ENCODE assay signal across 1 mouse cellular context in the genomic region with DNA sequence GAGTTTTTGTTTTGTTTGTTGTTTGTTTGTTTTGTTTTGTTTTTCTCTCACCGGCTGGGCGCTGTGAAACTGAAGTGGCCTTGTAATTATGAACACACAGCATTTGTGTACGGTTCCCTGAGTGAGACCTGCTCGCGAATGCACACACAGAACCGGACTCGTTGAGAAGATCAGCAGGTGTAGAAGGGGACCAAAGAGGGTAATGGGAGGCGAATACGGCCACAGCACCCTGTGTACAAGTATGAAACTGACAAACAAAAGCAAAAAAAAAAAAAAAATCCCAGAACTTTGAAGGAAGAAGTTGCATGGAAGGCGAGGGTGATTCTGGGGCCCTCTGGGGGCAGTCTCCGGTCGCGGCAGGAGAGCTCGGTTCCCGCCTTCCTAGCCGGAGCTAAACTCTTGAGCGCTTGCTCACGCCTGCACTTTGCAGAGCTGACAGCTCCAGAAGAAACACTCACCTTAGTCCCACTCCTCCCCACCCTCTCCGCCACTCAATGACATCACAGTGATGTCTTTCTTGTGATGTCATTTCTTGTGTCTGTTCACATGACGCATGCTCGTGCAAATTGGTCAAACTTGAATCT.
TF ChIP-seq lines count a peak whose summit lies in the region.

No protein-coding gene starts in this region.

TF ChIP-seq in CH12.LX, 34 proteins besides CTCF, POLR2A, EP300 and RAD21:
- TF ChIP-seq MAZ (IDR thresholded peaks at IDR 0.05; ENCODE audit: low read depth, low read length) (peak; percentile 83), JUND (conservative IDR thresholded peaks at IDR 0.05; ENCODE audit: low read depth, low read length) (0 out of 2 replicates have a peak, but pooled peaks have one; percentile 31), ZMIZ1 (IDR thresholded peaks at IDR 0.05; ENCODE audit: low read depth, low read length) (0 out of 2 replicates have a peak, but pooled peaks have one; percentile 41), ZC3H11A (IDR thresholded peaks at IDR 0.05; ENCODE audit: low read depth, low read length) (no peak), UBTF (IDR thresholded peaks at IDR 0.05; ENCODE audit: low read depth, low read length) (no peak), HCFC1 (IDR thresholded peaks at IDR 0.05; ENCODE audit: low read depth, low read length) (peak; percentile 31; the same call in 1 of the 2 replicates), MXI1 (IDR thresholded peaks at IDR 0.05; ENCODE audit: low read depth, low read length) (peak; percentile 84), NRF1 (IDR thresholded peaks at IDR 0.05; ENCODE audit: low read depth, low read length) (peak; percentile 72), KAT2A (IDR thresholded peaks at IDR 0.05; ENCODE audit: insufficient replicate concordance, low read length) (0 out of 2 replicates have a peak, but pooled peaks have one; percentile 47), BHLHE40 (IDR thresholded peaks at IDR 0.05; ENCODE audit: low read depth, low read length) (peak; percentile 56), MYC (IDR thresholded peaks at IDR 0.05; ENCODE audit: low read depth, low read length) (0 out of 2 replicates have a peak, but pooled peaks have one; percentile 47), CHD2 (IDR thresholded peaks at IDR 0.05; ENCODE audit: low read length) (no peak), ZKSCAN1 (IDR thresholded peaks at IDR 0.05; ENCODE audit: borderline replicate concordance, low read depth, low read length) (no peak), POLR2AphosphoS2 (IDR thresholded peaks at IDR 0.05; ENCODE audit: low read depth, low read length) (no peak), USF1 (IDR thresholded peaks at IDR 0.05; ENCODE audit: low read depth, low read length) (no peak), MAX (IDR thresholded peaks at IDR 0.05; ENCODE audit: low read length) (peak; percentile 61), NELFE (IDR thresholded peaks at IDR 0.05; ENCODE audit: low read depth, low read length) (no peak), TBP (conservative IDR thresholded peaks at IDR 0.05; ENCODE audit: low read depth, low read length) (peak; percentile 46; the same call in 1 of the 2 replicates), CHD1 (IDR thresholded peaks at IDR 0.05; ENCODE audit: low read depth, low read length) (peak; percentile 80; the same call in 1 of the 2 replicates), ZNF384 (IDR thresholded peaks at IDR 0.05; ENCODE audit: low read depth, low read length) (peak; percentile 89), SIN3A (IDR thresholded peaks at IDR 0.05; ENCODE audit: low read length) (0 out of 2 replicates have a peak, but pooled peaks have one; percentile 78), ETS1 (conservative IDR thresholded peaks at IDR 0.05; ENCODE audit: low read depth, low read length) (peak; percentile 49), RCOR1 (conservative IDR thresholded peaks at IDR 0.05; ENCODE audit: low read depth, low read length) (no peak; the same call in 1 of the 2 replicates), PAX5 (IDR thresholded peaks at IDR 0.05; ENCODE audit: low read length) (no peak), MAFK (IDR thresholded peaks at IDR 0.05; ENCODE audit: insufficient replicate concordance, low read length) (no peak; the same call in 1 of the 2 replicates), SMC3 (IDR thresholded peaks at IDR 0.05; ENCODE audit: low read depth, low read length) (no peak), E2F4 (IDR thresholded peaks at IDR 0.05; ENCODE audit: insufficient replicate concordance, low read depth, low read length) (peak; percentile 81), GABPA (IDR thresholded peaks at IDR 0.05; ENCODE audit: insufficient replicate concordance, low read depth, low read length) (peak; percentile 93), JUN (IDR thresholded peaks at IDR 0.05; ENCODE audit: insufficient read depth, low read depth, low read length) (peak; percentile 35; the same call in 1 of the 2 replicates), USF2 (conservative IDR thresholded peaks at IDR 0.05; ENCODE audit: low read depth, low read length) (no peak), TCF12 (IDR thresholded peaks at IDR 0.05; ENCODE audit: low read depth, low read length) (peak; percentile 26; the same call in 1 of the 2 replicates), ELF1 (IDR thresholded peaks at IDR 0.05; ENCODE audit: low read depth, low read length) (no peak; the same call in 1 of the 2 replicates), IRF4 (IDR thresholded peaks at IDR 0.05; ENCODE audit: low read depth, low read length) (peak; percentile 53; the same call in 1 of the 2 replicates), MEF2A (IDR thresholded peaks at IDR 0.05; ENCODE audit: borderline replicate concordance, low read depth, low read length) (no peak; the same call in 1 of the 2 replicates)
